Mouse (Mus musculus) lung, postnatal 10 days (tissue): Measurements from ENCODE around the gene Mecr.
A peak's percentile ranks its signal among the peaks of the same experiment; 100 is the strongest.

Experiments used
- DNase-seq: peaks from one replicate; pipeline ENCODE4 v3.0.0; 2021

Gene Mecr

GRCm38 (mm10) chr4:131897787-131898186 is 54.5 kb downstream of the Mecr start:
- DNase-seq = peak; percentile 52

- DNase-seq = no peak
Measured at GRCm38 (mm10) chr4:131898503-131899179, 55.4 kb downstream of the Mecr start.

- DNase-seq = no peak
Measured at GRCm38 (mm10) chr4:131899180-131899554, 55.9 kb downstream of the Mecr start.

GRCm38 (mm10) chr4:131901090-131901489 is 57.8 kb downstream of the Mecr start:
- DNase-seq = no peak

- peak; percentile 72 for DNase-seq
Measured at GRCm38 (mm10) chr4:131904478-131904877, 61.2 kb downstream of the Mecr start.

- no peak for DNase-seq
Measured at GRCm38 (mm10) chr4:131906423-131906822, 63.2 kb downstream of the Mecr start.

- no peak for DNase-seq
Measured at GRCm38 (mm10) chr4:131907912-131908311, 64.6 kb downstream of the Mecr start.

- peak; percentile 57 for DNase-seq
Measured at GRCm38 (mm10) chr4:131910237-131910994, 67.1 kb downstream of the Mecr start.

- DNase-seq = no peak
Measured at GRCm38 (mm10) chr4:131911521-131911920, 68.3 kb downstream of the Mecr start.

- DNase-seq = peak; percentile 49
Measured at GRCm38 (mm10) chr4:131913526-131913925, 70.3 kb downstream of the Mecr start.

GRCm38 (mm10) chr4:131914046-131914643 is 70.9 kb downstream of the Mecr start:
- no peak for DNase-seq

- DNase-seq = no peak
Measured at GRCm38 (mm10) chr4:131914891-131915469, 71.7 kb downstream of the Mecr start.

GRCm38 (mm10) chr4:131915821-131916328 is 72.6 kb downstream of the Mecr start:
- no peak for DNase-seq

GRCm38 (mm10) chr4:131916425-131916824 is 73.2 kb downstream of the Mecr start:
- DNase-seq = peak; percentile 90

GRCm38 (mm10) chr4:131917010-131917555 is 73.8 kb downstream of the Mecr start:
- no peak for DNase-seq
